Mouse (Mus musculus) c-Kit-positive CD71-positive TER-119-positive erythroid progenitor cells, embryonic 14.5 days (primary cell): ENCODE results near the gene Timm17a.

Experiments used
- DNase-seq: peaks from one replicate; pipeline ENCODE4 v3.0.0-alpha.2; 2013; ENCODE audit warnings: low spot score

Timm17a gene

GRCm38 (mm10) chr1:135313284-135314031 lies at the start of gene Timm17a:
Timm17a (minus strand) TSS chr1:135313778.
- peak; percentile 89 for DNase-seq

GRCm38 (mm10) chr1:135362115-135362514 lies 48.5 kb upstream of the Timm17a start:
- DNase-seq = no peak

GRCm38 (mm10) chr1:135361491-135361890 lies 47.9 kb upstream of the Timm17a start:
- no peak for DNase-seq

GRCm38 (mm10) chr1:135359071-135359470 lies 45.5 kb upstream of the Timm17a start:
- DNase-seq = no peak

GRCm38 (mm10) chr1:135351953-135352352 lies 38.4 kb upstream of the Timm17a start:
- no peak for DNase-seq

GRCm38 (mm10) chr1:135347498-135348169 lies 34.1 kb upstream of the Timm17a start:
- no peak for DNase-seq

- no peak for DNase-seq
These were observed 33.3 kb upstream of the Timm17a start for GRCm38 (mm10) chr1:135346891-135347290.

GRCm38 (mm10) chr1:135344026-135344425 lies 30.4 kb upstream of the Timm17a start:
- DNase-seq = no peak

GRCm38 (mm10) chr1:135341947-135342346 lies 28.4 kb upstream of the Timm17a start:
- DNase-seq = no peak

GRCm38 (mm10) chr1:135330578-135330977 lies 17.0 kb upstream of the Timm17a start:
- no peak for DNase-seq

GRCm38 (mm10) chr1:135328368-135328767 lies 14.8 kb upstream of the Timm17a start:
- DNase-seq = no peak

GRCm38 (mm10) chr1:135325934-135326333 lies 12.4 kb upstream of the Timm17a start:
- no peak for DNase-seq

- DNase-seq = no peak
These were observed 11.0 kb upstream of the Timm17a start, which contains the start of gene Lmod1 for GRCm38 (mm10) chr1:135324571-135324970. Lmod1 (plus strand) TSS chr1:135324807.

GRCm38 (mm10) chr1:135323367-135323901 lies 9.9 kb upstream of the Timm17a start:
- DNase-seq = no peak

- DNase-seq = no peak
These were observed 1.4 kb downstream of the Timm17a start for GRCm38 (mm10) chr1:135312201-135312600.

GRCm38 (mm10) chr1:135311356-135311755 lies 2.2 kb downstream of the Timm17a start:
- no peak for DNase-seq

- no peak for DNase-seq
These were observed 22.7 kb downstream of the Timm17a start for GRCm38 (mm10) chr1:135290908-135291307.

- no peak for DNase-seq
These were observed 27.3 kb downstream of the Timm17a start for GRCm38 (mm10) chr1:135286311-135286710.

- peak; percentile 36 for DNase-seq
These were observed 29.7 kb downstream of the Timm17a start, which contains the start of gene Rnpep for GRCm38 (mm10) chr1:135283826-135284291. Rnpep (minus strand) TSS chr1:135284084.

- DNase-seq = no peak
These were observed 30.2 kb downstream of the Timm17a start for GRCm38 (mm10) chr1:135283287-135283825.

- DNase-seq = no peak
These were observed 30.9 kb downstream of the Timm17a start for GRCm38 (mm10) chr1:135282536-135283286.

- DNase-seq = no peak
These were observed 31.7 kb downstream of the Timm17a start for GRCm38 (mm10) chr1:135281841-135282240.
